ENCODE assay signal across 8 mouse cellular contexts in the genomic region with DNA sequence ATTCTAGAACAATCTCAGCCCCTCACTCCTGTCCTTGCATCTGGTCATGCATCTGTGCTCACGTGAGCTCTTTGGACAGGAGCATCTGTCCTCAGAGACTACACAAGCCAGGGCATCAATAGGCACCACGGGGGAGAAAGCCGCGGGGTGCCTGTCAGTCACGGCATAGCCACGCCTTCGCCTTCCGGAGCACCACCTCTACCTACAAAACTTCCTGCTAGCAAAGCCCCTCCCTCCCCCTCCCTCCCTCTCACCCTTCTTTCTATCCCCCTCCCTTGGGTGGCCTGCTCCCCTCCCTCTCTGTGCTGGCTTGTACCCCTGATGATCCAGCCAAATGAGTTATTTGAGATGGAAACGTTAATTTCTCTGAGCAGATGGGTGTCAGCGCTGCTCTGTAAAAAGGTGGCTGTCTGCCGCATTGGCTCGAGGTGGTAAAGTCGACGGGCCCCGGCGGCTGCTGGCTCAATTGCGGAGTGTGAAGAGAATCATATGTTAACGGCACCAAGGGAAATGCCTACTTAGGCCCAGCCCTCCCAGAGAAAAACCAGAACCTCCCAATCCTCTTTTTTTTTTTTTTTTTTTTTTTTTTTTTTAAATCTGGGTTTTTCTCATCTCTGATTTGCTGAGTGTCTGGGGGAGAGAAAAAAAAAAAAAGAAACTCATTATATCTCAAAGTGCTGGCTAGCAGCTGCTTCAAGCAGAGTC.
DNase-seq lines count a peak whose midpoint lies in the region; ATAC-seq and TF ChIP-seq lines count a peak whose summit lies in the region.

No protein-coding gene starts in this region.

- no peak overlapping the region for H3K9ac ChIP-seq in intestine, postnatal 0 days (ENCODE audit: low read depth, low read length)
- no peak overlapping the region for H3K9ac ChIP-seq in liver, embryonic 11.5 days (ENCODE audit: low read depth, low read length)
- H3K9ac ChIP-seq in neural tube, embryonic 11.5 days (ENCODE audit: low read length): no peak overlapping the region

- H3K4me2 ChIP-seq in intestine, postnatal 0 days (replicated peaks; ENCODE audit: low read depth): peak overlapping the region; percentile 65
- peak overlapping the region; percentile 56 for H3K4me2 ChIP-seq in liver, embryonic 11.5 days
- peak overlapping the region; percentile 35 for H3K4me2 ChIP-seq in neural tube, embryonic 11.5 days (ENCODE audit: low read depth)

- no peaks in the 10 kb centered on the region for H3K36me3 ChIP-seq in intestine, postnatal 0 days (ENCODE audit: control insufficient read depth, insufficient read depth)
- no peaks in the 10 kb centered on the region for H3K36me3 ChIP-seq in liver, embryonic 11.5 days (ENCODE audit: control insufficient read depth, insufficient read depth, low read length)
- no peaks in the 10 kb centered on the region for H3K36me3 ChIP-seq in neural tube, embryonic 11.5 days (ENCODE audit: control insufficient read depth, insufficient read depth, low read length)

- peak; percentile 34 for DNase-seq in cerebellum, adult 11 months
- no peak for DNase-seq in cerebellum, adult 8-10 months
- DNase-seq in cerebellum, postnatal 10 days: peak; percentile 91 to 94
- no peak for DNase-seq in liver, embryonic 11.5 days (ENCODE audit: low spot score)
- peak; percentile 50 for DNase-seq in neural tube, embryonic 11.5 days (ENCODE audit: low spot score)
- peak; percentile 76 for DNase-seq in thymus, postnatal 4 days

- 0 out of 2 replicates have a peak, but pooled peaks have one; percentile 27 for ATAC-seq in granulocyte monocyte progenitor cell, adult 5-6 weeks (replicated peaks; ENCODE audit: poor library complexity, severe bottlenecking)
- ATAC-seq in intestine, postnatal 0 days: no peak
- ATAC-seq in liver, embryonic 11.5 days (replicated peaks; ENCODE audit: low FRiP score): 0 out of 2 replicates have a peak, but pooled peaks have one; percentile 34
- no peak for ATAC-seq in neural tube, embryonic 11.5 days (ENCODE audit: insufficient read depth, low FRiP score, low TSS enrichment)

- 0 out of 2 replicates have a peak, but pooled peaks cover 5% of the 10 kb centered on the region for H3K27me3 ChIP-seq in intestine, postnatal 0 days (replicated peaks; ENCODE audit: control insufficient read depth, insufficient read depth, low read length)
- H3K27me3 ChIP-seq in liver, embryonic 11.5 days (replicated peaks; ENCODE audit: control insufficient read depth, insufficient read depth, low read length): peaks cover 55% of the 10 kb centered on the region
- no peaks in the 10 kb centered on the region; the same call in 1 of the 2 replicates for H3K27me3 ChIP-seq in neural tube, embryonic 11.5 days (ENCODE audit: control insufficient read depth, insufficient read depth, low read length)

- H3K4me1 ChIP-seq in intestine, postnatal 0 days (replicated peaks; ENCODE audit: control insufficient read depth, insufficient read depth, low read length): 0 out of 2 replicates have a peak, but pooled peaks cover 3% of the 10 kb centered on the region
- H3K4me1 ChIP-seq in liver, embryonic 11.5 days (replicated peaks; ENCODE audit: control insufficient read depth, insufficient read depth, low read length): peaks cover 7% of the 10 kb centered on the region
- peaks cover 4% of the 10 kb centered on the region for H3K4me1 ChIP-seq in neural tube, embryonic 11.5 days (ENCODE audit: control insufficient read depth, insufficient read depth, low read length)

- H3K27ac ChIP-seq in intestine, postnatal 0 days (ENCODE audit: low read depth, low read length): no peak overlapping the region
- no peak overlapping the region for H3K27ac ChIP-seq in liver, embryonic 11.5 days (ENCODE audit: low read depth, low read length)
- H3K27ac ChIP-seq in neural tube, embryonic 11.5 days (ENCODE audit: low read depth, low read length): 0 out of 2 replicates have a peak overlapping the region, but pooled peaks have one; percentile 17

- WGBS in intestine, postnatal 0 days: under 1% methylated on average over 18 of the region's 18 CpGs
- 3% methylated on average over 18 of the region's 18 CpGs for WGBS in liver, embryonic 11.5 days
- under 1% methylated on average over 18 of the region's 18 CpGs for WGBS in neural tube, embryonic 11.5 days

- peak overlapping the region; percentile 29 for H3K4me3 ChIP-seq in intestine, postnatal 0 days (ENCODE audit: low read depth, low read length)
- H3K4me3 ChIP-seq in liver, embryonic 11.5 days (ENCODE audit: low read depth, low read length): peak overlapping the region; percentile 30
- no peak overlapping the region for H3K4me3 ChIP-seq in neural tube, embryonic 11.5 days (ENCODE audit: low read depth, low read length)

- TF ChIP-seq CTCF in intestine, postnatal 0 days (IDR thresholded peaks at IDR 0.05; ENCODE audit: low read depth): no peak

- H3K9me3 ChIP-seq in intestine, postnatal 0 days (ENCODE audit: control insufficient read depth): no peaks in the 10 kb centered on the region
- H3K9me3 ChIP-seq in liver, embryonic 11.5 days (ENCODE audit: control insufficient read depth, low read length): no peaks in the 10 kb centered on the region
- no peaks in the 10 kb centered on the region for H3K9me3 ChIP-seq in neural tube, embryonic 11.5 days (ENCODE audit: control insufficient read depth, low read length)

Comparison
In these comparisons a context has a peak if more than half of its experiments do, and no peak if none do; other contexts are left out.
1. DNase-seq: peak in cerebellum, adult 11 months (single experiment), cerebellum, postnatal 10 days (2 of 2), neural tube, embryonic 11.5 days (single experiment) and thymus, postnatal 4 days (single experiment); none in cerebellum, adult 8-10 months (single experiment) and liver, embryonic 11.5 days (single experiment).
2. ATAC-seq: peak in granulocyte monocyte progenitor cell, adult 5-6 weeks (single experiment) and liver, embryonic 11.5 days (single experiment); none in intestine, postnatal 0 days (single experiment) and neural tube, embryonic 11.5 days (single experiment).
3. Peak in every context shown above with its lines, with median percentiles within 50 percentile points of each other: H3K4me2 ChIP-seq.